Mouse (Mus musculus): Measurements from ENCODE around the gene Sptbn4. TPM values are rescaled to one million over a fixed set of nuclear protein-coding genes. Genes with fewer than 3 reads are reported as not detected.

The Sptbn4 gene
- polyA plus RNA-seq, 1 experiment from 2014 or later = 0.44 TPM

- Histone ChIP-seq H3K4me2 (ENCODE audit: low read depth, low read length) (peak overlapping the region; percentile 43), H3K4me1 (ENCODE audit: control insufficient read depth, insufficient read depth, low read length) (peaks cover 12% of the 10 kb centered on the region), H3K4me3 (ENCODE audit: low read length) (peak overlapping the region; percentile 26; the same call in 1 of the 2 replicates), H3K36me3 (ENCODE audit: control insufficient read depth, insufficient read depth, low read length) (peaks cover 8% of the 10 kb centered on the region), H3K27me3 (replicated peaks; ENCODE audit: control insufficient read depth, insufficient read depth, low read length) (no peaks in the 10 kb centered on the region), H3K9ac (ENCODE audit: low read depth, low read length) (peak overlapping the region; percentile 11), H3K27ac (ENCODE audit: low read length) (no peak overlapping the region), H3K9me3 (ENCODE audit: control insufficient read depth, low read length) (peaks cover 5% of the 10 kb centered on the region)
- ATAC-seq = peak; percentile 44; the same call in 1 of the 2 replicates
- 13% methylated on average over 17 of the region's 17 CpGs for WGBS
These were observed 137.2 kb downstream of the Sptbn4 start for GRCm38 (mm10) chr7:27310306-27310705.

- H3K4me1 ChIP-seq (ENCODE audit: control insufficient read depth, insufficient read depth, low read length) = peaks cover 12% of the 10 kb centered on the region
- H3K4me3 ChIP-seq (ENCODE audit: low read length) = no peak overlapping the region
- peaks cover 5% of the 10 kb centered on the region for H3K9me3 ChIP-seq (ENCODE audit: control insufficient read depth, low read length)
- ATAC-seq = no peak; the same call in 1 of the 2 replicates
- peaks cover 8% of the 10 kb centered on the region for H3K36me3 ChIP-seq (ENCODE audit: control insufficient read depth, insufficient read depth, low read length)
- H3K4me2 ChIP-seq (ENCODE audit: low read depth, low read length) = no peak overlapping the region
- no peaks in the 10 kb centered on the region for H3K27me3 ChIP-seq (replicated peaks; ENCODE audit: control insufficient read depth, insufficient read depth, low read length)
- H3K9ac ChIP-seq (ENCODE audit: low read depth, low read length) = no peak overlapping the region
- WGBS = 77% methylated on average over 3 of the region's 3 CpGs
- no peak overlapping the region for H3K27ac ChIP-seq (ENCODE audit: low read length)
These were observed 137.7 kb downstream of the Sptbn4 start for GRCm38 (mm10) chr7:27309832-27310231.

GRCm38 (mm10) chr7:27308821-27309549 lies 138.5 kb downstream of the Sptbn4 start:
- Histone ChIP-seq H3K27ac (ENCODE audit: low read length) (no peak overlapping the region), H3K9me3 (ENCODE audit: control insufficient read depth, low read length) (peaks cover 1% of the 10 kb centered on the region; the same call in 1 of the 2 replicates), H3K36me3 (ENCODE audit: control insufficient read depth, insufficient read depth, low read length) (peaks cover under 1% of the 10 kb centered on the region), H3K4me3 (ENCODE audit: low read length) (peak overlapping the region; percentile 38), H3K4me1 (ENCODE audit: control insufficient read depth, insufficient read depth, low read length) (peaks cover 12% of the 10 kb centered on the region), H3K9ac (ENCODE audit: low read depth, low read length) (no peak overlapping the region), H3K27me3 (replicated peaks; ENCODE audit: control insufficient read depth, insufficient read depth, low read length) (no peaks in the 10 kb centered on the region), H3K4me2 (ENCODE audit: low read depth, low read length) (peak overlapping the region; percentile 61)
- WGBS = 12% methylated on average over 28 of the region's 28 CpGs
- peak; percentile 49 for ATAC-seq

GRCm38 (mm10) chr7:27307551-27307950 lies 139.9 kb downstream of the Sptbn4 start:
- H3K4me2 ChIP-seq (ENCODE audit: low read depth, low read length) = no peak overlapping the region
- 79% methylated on average over 9 of the region's 9 CpGs for WGBS
- no peak for ATAC-seq
- no peak overlapping the region for H3K27ac ChIP-seq (ENCODE audit: low read length)
- H3K9ac ChIP-seq (ENCODE audit: low read depth, low read length) = no peak overlapping the region
- no peak overlapping the region for H3K4me3 ChIP-seq (ENCODE audit: low read length)
- H3K36me3 ChIP-seq (ENCODE audit: control insufficient read depth, insufficient read depth, low read length) = no peaks in the 10 kb centered on the region
- H3K9me3 ChIP-seq (ENCODE audit: control insufficient read depth, low read length) = no peaks in the 10 kb centered on the region
- H3K27me3 ChIP-seq (replicated peaks; ENCODE audit: control insufficient read depth, insufficient read depth, low read length) = no peaks in the 10 kb centered on the region
- peaks cover 12% of the 10 kb centered on the region for H3K4me1 ChIP-seq (ENCODE audit: control insufficient read depth, insufficient read depth, low read length)

Other genes starting within 250 kb of the Sptbn4 start
- 8.3 and 9.5 TPM in 2 replicates for gene Itpkc, start 219.0 kb downstream of the Sptbn4 start, polyA plus RNA-seq (2015; fragmentation: Nextera tagmentation; extraction: Ambion mirVana)
- gene Coq8b, start 214.7 kb downstream of the Sptbn4 start, polyA plus RNA-seq (2015; fragmentation: Nextera tagmentation; extraction: Ambion mirVana) = 25.5 and 26.3 TPM in 2 replicates
- 9.1 and 10.8 TPM in 2 replicates for gene Numbl, start 189.3 kb downstream of the Sptbn4 start, polyA plus RNA-seq (2015; fragmentation: Nextera tagmentation; extraction: Ambion mirVana)
- gene Ltbp4, start 110.0 kb downstream of the Sptbn4 start, polyA plus RNA-seq (2015; fragmentation: Nextera tagmentation; extraction: Ambion mirVana) = 70.2 and 79.2 TPM in 2 replicates
- gene Shkbp1, start 91.7 kb downstream of the Sptbn4 start, polyA plus RNA-seq (2015; fragmentation: Nextera tagmentation; extraction: Ambion mirVana) = 35.6 and 37.8 TPM in 2 replicates
- 1.6 TPM in 1 of 2 replicates, not detected in the other for gene Gm20479, start 90.3 kb downstream of the Sptbn4 start, polyA plus RNA-seq (2015; fragmentation: Nextera tagmentation; extraction: Ambion mirVana)
- 75.6 and 89.7 TPM in 2 replicates for gene Blvrb, start 292 bp upstream of the Sptbn4 start, polyA plus RNA-seq (2015; fragmentation: Nextera tagmentation; extraction: Ambion mirVana)
- 27.4 and 28.6 TPM in 2 replicates for gene Sertad3, start 26.1 kb upstream of the Sptbn4 start, polyA plus RNA-seq (2015; fragmentation: Nextera tagmentation; extraction: Ambion mirVana)
- gene Sertad1, start 39.2 kb upstream of the Sptbn4 start, polyA plus RNA-seq (2015; fragmentation: Nextera tagmentation; extraction: Ambion mirVana) = 40.9 and 43.4 TPM in 2 replicates
- 2.2 and 2.6 TPM in 2 replicates for gene Prx, start 51.6 kb upstream of the Sptbn4 start, polyA plus RNA-seq (2015; fragmentation: Nextera tagmentation; extraction: Ambion mirVana)
- 0.26 and 0.49 TPM in 2 replicates for gene Hipk4, start 75.6 kb upstream of the Sptbn4 start, polyA plus RNA-seq (2015; fragmentation: Nextera tagmentation; extraction: Ambion mirVana)
- 65.6 and 73.0 TPM in 2 replicates for gene Pld3, start 105.5 kb upstream of the Sptbn4 start, polyA plus RNA-seq (2015; fragmentation: Nextera tagmentation; extraction: Ambion mirVana)
- gene 2310022A10Rik, start 105.5 kb upstream of the Sptbn4 start, polyA plus RNA-seq (2015; fragmentation: Nextera tagmentation; extraction: Ambion mirVana) = 21.5 and 21.8 TPM in 2 replicates
- 58.5 and 60.3 TPM in 2 replicates for gene Akt2, start 143.9 kb upstream of the Sptbn4 start, polyA plus RNA-seq (2015; fragmentation: Nextera tagmentation; extraction: Ambion mirVana)
- gene Ttc9b, start 206.2 kb upstream of the Sptbn4 start, polyA plus RNA-seq (2015; fragmentation: Nextera tagmentation; extraction: Ambion mirVana) = 1.5 and 1.8 TPM in 2 replicates
- gene Map3k10, start 226.9 kb upstream of the Sptbn4 start, polyA plus RNA-seq (2015; fragmentation: Nextera tagmentation; extraction: Ambion mirVana) = 2.2 and 2.9 TPM in 2 replicates
- 2.1 and 2.2 TPM in 2 replicates for gene Zfp607b, start 241.7 kb upstream of the Sptbn4 start, polyA plus RNA-seq (2015; fragmentation: Nextera tagmentation; extraction: Ambion mirVana)

All from intestine, embryonic 16.5 days (tissue).